Mouse (Mus musculus): ENCODE data around the gene Cd33.
A peak's percentile ranks its signal among the peaks of the same experiment; 100 is the strongest.

The Cd33 gene

DNA sequence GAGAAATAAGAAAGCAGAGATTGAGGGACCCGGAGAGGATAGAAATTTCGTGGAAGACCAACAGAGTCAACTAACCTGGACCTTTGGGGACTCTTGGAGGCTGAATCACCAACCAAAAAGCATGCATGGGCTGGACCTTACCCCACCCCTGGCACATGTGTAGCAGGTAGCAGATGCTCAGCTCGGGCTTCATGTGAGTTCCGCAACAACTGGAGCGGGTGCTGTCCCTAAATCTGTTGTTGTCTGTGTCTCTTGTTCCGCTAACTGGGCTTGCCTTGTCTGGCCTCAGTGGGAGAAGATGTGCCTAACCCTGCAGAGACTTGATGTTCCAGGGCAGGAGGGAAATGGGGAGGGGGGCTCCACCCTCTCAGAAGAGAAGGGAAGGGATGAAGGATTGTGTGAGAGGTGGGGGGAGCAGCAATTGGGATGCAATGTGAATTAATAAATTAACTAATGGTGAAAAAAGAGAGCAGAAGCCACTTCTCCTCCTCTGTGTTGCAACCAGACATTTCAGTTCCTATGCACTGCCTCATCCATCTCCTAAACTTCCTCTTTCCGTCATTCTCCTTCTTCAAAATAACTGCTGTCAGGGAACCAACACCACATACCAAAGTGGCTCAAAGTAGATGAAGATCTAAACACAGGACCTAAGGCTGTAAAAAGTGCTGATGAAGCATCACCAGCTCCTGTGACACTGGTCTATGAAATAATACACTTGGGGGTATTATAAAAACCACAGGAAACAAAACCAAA lies at the start of gene Cd33:
Gene Cd33, minus strand, starts transcription at position 204 of the 753 bp plus-strand sequence.
- DNase-seq (ENCODE audit: low spot score), result no peak

- no peak for DNase-seq (ENCODE audit: low spot score)
Measured at GRCm38 (mm10) chr7:43584790-43585189, 40.6 kb upstream of the Cd33 start.

GRCm38 (mm10) chr7:43580526-43580925 lies 36.3 kb upstream of the Cd33 start:
- no peak for DNase-seq (ENCODE audit: low spot score)

- DNase-seq (ENCODE audit: low spot score), result peak; percentile 87
Measured at GRCm38 (mm10) chr7:43579440-43580171, 35.4 kb upstream of the Cd33 start, which contains the start of gene Zfp719. Gene Zfp719, plus strand, starts transcription at chr7:43579610.

DNA sequence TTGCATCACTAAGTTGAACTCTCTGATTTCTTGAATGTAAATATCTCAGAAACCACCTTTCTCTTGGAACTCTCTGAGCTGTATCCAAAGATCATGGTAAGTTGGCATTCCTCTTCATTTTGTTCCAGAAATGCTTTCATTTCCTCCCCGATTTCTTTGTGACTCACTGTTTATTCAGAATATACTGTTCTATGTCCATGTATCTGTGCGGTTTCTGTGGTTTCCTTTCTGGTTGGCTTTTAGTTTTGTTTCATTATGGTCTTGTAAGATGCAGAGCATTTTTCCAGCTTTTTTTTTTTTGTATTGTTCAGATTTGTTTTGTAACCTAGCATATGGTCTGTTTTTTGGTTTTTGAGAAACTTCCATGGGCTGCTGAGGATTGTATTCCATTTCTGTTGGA lies 27.0 kb upstream of the Cd33 start:
- no peak for DNase-seq (ENCODE audit: low spot score)

DNA sequence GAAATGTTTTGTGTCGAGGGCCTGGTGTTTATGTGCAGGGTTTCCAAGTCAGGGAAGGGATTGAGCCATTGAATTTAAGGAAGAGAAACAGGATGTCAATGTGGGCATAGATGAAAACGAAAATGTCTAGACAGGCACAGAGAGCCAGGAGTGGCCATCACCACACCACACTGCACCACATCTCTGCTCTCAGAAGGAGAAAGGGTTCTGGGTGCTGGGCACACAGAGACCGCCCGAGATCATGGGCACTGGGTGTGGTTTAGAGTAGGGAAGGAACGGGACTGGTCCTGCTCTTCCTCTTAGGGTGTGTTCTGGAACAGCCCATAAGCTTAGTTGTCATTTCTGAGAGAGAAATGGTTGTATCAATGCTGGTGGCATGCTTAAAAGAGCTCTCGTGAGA lies 19.1 kb upstream of the Cd33 start:
- no peak for DNase-seq (ENCODE audit: low spot score)

- peak; percentile 10 for DNase-seq (ENCODE audit: low spot score)
Measured at GRCm38 (mm10) chr7:43562651-43563070, 18.4 kb upstream of the Cd33 start.

DNA sequence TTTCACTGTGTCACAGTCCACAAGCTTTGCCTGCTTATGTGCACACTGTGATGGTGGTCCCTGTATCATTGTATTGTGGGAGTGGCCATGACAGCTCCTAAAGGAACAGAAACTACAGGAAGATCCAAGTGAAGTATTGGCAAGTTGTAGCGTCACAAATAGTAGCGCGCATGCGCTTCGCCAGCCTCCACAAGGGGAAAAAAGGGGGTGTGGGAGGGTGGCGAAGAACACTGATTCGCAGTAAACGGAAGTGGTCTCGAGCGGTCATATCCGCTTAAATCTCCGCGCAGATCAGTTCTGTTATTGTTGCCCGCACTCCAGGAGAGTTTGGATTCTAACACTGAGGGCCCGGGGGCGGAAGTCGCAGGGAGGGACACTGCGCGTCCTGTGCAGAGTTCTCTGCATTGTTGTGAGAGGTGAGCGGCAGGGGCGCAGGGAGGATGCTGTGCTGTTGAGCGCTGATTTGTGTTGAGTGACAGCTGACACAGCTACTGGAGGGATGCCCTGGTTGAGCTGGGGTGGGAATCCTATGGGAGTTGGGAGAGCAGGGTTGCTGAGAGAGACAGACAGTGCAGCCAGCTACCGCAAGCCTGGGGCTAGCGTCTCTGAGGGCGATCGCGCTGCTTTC lies 17.9 kb upstream of the Cd33 start, which contains the start of gene Zfp658:
Gene Zfp658, plus strand, starts transcription at position 251 of the 628 bp plus-strand sequence.
- peak; percentile 80 for DNase-seq (ENCODE audit: low spot score)

DNA sequence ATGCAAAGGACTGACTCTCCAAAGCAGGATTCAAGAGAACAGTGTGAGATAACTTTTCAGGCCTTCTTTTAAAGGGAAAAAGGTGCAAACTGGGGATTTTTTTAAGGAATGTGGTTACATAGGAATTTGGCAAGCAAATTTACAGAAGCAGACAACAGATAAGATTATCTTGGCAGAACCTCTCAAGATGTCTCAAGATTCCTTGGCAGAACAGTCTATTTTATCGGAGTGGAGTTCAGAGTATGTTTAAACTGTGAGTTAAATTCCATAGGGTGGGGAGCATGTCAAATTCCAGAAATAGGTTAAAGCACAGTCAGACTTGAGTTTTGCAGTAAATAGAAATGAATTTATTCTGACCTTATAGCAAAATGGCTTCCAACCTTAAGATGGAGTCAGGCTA lies 12.7 kb upstream of the Cd33 start:
- DNase-seq (ENCODE audit: low spot score), result no peak

GRCm38 (mm10) chr7:43555351-43555750 lies 11.1 kb upstream of the Cd33 start:
- DNase-seq (ENCODE audit: low spot score), result no peak

- no peak for DNase-seq (ENCODE audit: low spot score)
Measured at GRCm38 (mm10) chr7:43554550-43554949, 10.3 kb upstream of the Cd33 start.

DNA sequence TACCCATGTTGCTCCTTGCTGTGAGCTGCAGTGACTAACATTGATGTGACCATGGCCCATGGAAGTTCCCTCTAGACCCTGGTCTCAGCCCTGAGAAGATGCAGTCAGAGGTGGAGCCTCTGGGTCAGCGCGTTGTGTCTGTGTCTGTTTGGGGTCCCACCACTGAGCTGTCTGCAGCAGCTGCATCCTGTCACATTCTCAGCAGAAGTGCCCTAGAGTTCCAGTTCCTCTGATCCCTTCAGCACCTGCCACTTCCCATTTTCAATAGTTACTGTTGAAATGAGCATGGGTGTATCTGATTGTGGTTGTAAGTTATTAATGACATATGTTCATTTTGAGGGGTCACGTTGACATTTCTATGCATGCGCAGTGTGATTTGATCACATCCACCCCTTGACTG lies 8.9 kb upstream of the Cd33 start:
- no peak for DNase-seq (ENCODE audit: low spot score)

DNA sequence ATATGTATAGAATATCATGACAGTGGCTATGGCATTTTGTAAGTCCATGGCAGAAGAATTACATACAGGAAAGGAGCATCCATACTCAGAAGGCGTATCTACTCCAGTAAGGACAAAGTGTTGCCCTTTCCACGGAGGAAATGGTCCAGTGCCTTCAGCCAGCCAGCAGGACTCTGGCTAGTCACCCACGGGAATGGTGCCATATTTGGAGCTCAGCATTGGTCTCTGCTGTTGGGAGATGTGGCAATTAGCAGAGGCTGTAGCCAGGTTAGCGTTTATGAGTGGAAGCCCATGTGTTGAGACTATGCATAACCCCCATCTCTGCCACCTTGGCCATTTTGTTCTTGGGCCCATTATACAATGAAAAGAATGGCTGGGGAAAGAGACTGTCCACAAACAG lies 4.0 kb upstream of the Cd33 start:
- DNase-seq (ENCODE audit: low spot score), result no peak

DNA sequence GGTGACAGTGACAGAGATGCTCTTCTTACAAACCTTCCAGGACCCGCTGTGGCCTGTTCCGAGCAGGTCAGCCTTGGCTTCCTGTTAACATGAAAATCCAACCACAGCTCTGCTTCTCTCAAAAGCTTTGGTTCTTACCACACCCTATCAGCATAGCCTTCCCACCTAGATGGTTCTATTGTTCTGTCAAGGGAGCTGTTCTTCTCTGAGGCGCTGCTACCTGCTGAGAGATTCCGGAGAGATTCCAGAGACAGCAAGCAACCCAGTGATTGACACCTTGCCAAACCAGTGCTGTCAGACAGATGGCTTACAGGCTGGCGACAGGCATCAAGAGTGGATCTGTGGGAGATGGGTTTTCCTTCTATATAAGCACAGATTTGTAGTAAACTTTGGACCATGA lies 3.4 kb upstream of the Cd33 start:
- DNase-seq (ENCODE audit: low spot score), result no peak

- no peak for DNase-seq (ENCODE audit: low spot score)
Measured at GRCm38 (mm10) chr7:43545656-43546545, 1.7 kb upstream of the Cd33 start.

- DNase-seq (ENCODE audit: low spot score), result no peak
Measured at GRCm38 (mm10) chr7:43538524-43538923, 5.7 kb downstream of the Cd33 start.

- DNase-seq (ENCODE audit: low spot score), result no peak
Measured at GRCm38 (mm10) chr7:43532936-43533505, 11.2 kb downstream of the Cd33 start.

DNA sequence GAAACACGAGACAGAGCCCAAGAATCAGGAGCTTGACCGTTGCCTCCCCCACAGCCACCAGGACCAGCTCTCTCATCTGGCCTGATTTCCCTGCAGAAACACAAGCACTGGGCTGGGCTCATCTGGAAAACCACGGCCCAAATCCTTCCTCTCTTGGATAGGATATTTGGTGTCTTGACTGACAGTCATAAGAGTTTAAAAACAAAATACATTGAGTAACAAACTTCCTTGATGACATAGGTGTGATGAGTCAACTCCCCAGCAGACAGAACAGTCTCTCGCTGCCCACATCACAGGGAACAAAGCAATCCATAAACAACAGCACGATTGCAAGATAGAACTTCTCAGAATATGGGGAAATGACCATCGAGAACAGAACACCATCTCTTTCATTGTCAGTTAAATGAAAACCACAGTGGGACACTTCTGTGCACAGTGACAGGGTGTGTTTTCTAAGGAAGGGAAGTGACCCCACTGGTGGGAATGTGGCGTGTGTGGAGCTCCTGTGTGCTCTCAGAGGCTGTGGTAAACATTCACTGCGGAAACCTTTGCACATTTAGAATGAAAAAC lies 13.9 kb downstream of the Cd33 start:
- no peak for DNase-seq (ENCODE audit: low spot score)

DNA sequence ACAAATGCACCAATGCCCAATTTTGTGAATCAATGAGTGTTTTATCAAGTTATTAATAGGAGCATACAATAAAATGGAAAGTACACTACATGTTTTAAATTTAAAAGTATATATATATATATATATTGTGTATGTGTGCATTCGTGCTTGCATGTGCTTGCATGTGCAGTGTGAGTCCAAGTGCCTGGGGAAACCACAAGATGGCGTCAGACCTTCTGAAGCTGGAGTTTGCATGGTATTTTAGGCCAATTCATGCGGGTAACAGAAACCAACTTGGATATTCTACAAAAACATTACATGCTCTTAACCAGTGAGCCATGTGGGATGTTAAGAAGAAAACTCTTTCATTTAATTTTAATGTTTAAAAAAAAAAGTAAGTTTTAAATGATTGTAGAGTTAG lies 18.9 kb downstream of the Cd33 start:
- DNase-seq (ENCODE audit: low spot score), result no peak

- no peak for DNase-seq (ENCODE audit: low spot score)
Measured at GRCm38 (mm10) chr7:43522776-43523175, 21.5 kb downstream of the Cd33 start.

GRCm38 (mm10) chr7:43518341-43518740 lies 25.9 kb downstream of the Cd33 start:
- no peak for DNase-seq (ENCODE audit: low spot score)

All from ovary, postnatal 36 days (tissue).